Mouse (Mus musculus): Measurements from ENCODE around the gene Ascl2.

DNA sequence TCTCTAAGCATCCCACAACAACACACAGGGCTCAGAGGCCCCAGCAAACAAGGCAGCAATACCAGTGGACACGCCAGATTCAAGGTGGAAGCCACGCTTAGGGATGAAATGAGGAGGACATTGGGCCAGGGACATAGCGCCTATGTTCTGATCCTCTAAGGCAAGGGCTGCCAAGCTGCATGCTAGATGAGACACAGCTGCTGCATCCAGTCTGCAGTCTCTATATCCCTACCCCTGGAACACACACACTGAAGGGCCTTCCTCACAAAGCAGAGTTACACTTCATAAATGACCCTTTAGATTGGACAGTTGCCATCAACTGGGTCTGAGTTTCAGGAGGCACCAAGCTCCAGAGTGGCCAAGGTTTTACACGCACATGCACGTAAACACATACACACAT, 51.4 kb downstream of the Ascl2 start:
- TF ChIP-seq CTCF (IDR thresholded peaks at IDR 0.05; ENCODE audit: low read depth, low read length) (no peak), POLR2A (IDR thresholded peaks at IDR 0.05; ENCODE audit: extremely low read depth, insufficient read depth, low read length) (no peak)

Data from liver, adult 2 months (tissue).